Mouse (Mus musculus): ENCODE data around the gene Tfap4.

DNA sequence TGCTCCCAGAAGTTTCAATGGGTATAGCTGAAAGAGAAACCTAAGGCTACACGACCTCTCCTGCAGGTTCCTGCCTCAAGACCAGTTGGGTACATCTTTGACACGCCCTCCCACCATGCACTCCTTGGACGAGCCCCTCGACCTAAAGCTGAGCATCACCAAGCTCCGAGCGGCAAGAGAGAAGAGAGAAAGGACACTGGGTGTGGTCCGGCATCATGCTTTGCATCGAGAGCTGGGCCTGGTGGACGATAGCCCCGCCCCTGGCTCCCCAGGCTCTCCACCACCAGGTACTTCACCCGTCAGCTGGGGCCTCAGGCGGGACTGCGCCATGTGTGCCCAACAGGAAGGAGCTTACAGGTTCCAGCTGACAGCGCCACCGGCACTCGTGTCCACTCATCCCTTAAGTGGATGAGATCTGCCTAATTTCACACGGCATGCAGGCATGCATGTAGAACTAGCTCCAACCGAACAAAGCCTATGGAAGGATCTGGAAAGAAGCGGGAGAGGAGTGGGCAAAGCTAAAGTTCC lies 48.9 kb upstream of the Tfap4 start:
- no peak for TF ChIP-seq CTCF (IDR thresholded peaks at IDR 0.05; ENCODE audit: borderline replicate concordance, control insufficient read depth, extremely low read depth, insufficient read depth, low read length, poor library complexity)
- TF ChIP-seq POLR2A (IDR thresholded peaks at IDR 0.05; ENCODE audit: control insufficient read depth, extremely low read depth, insufficient read depth, low read length, poor library complexity) = no peak
